Mouse (Mus musculus) neural tube, embryonic 12.5 days (tissue): Measurements from ENCODE around the gene Grin2a. TPM values are rescaled to one million over a fixed set of nuclear protein-coding genes. Genes with fewer than 3 reads are reported as not detected.

Experiments used
- ATAC-seq: fragments of 200-750 bp; cut with Nextera tagmentation; 2 replicates; pipeline ENCODE4 v1.8.0; 2017; ENCODE audit warnings: low read depth, mild to moderate bottlenecking, moderate TSS enrichment, moderate library complexity; ENCODE audit not compliant: low FRiP score
- H3K27ac ChIP-seq: fragments of 300-500 bp; sonication (generic); 2 replicates; pipeline ENCODE4 v1.5.1; 2016
- H3K27me3 ChIP-seq: fragments of 300-500 bp; sonication (generic); replicated peaks from 2 replicates; pipeline ENCODE4 v1.6.1; 2016; ENCODE audit warnings: mild to moderate bottlenecking
- H3K36me3 ChIP-seq: fragments of 300-500 bp; sonication (generic); 2 replicates; pipeline ENCODE4 v1.6.1; 2016; ENCODE audit warnings: mild to moderate bottlenecking
- H3K4me1 ChIP-seq: fragments of 300-500 bp; sonication (generic); 2 replicates; pipeline ENCODE4 v1.6.1; 2016
- H3K4me2 ChIP-seq: fragments of 300-500 bp; sonication (generic); replicated peaks from 2 replicates; pipeline ENCODE4 v1.6.1; 2016; ENCODE audit warnings: mild to moderate bottlenecking
- H3K4me3 ChIP-seq: fragments of 300-500 bp; sonication (generic); 2 replicates; pipeline ENCODE4 v1.5.1; 2016
- H3K9ac ChIP-seq: fragments of 300-500 bp; sonication (generic); 2 replicates; pipeline ENCODE4 v1.6.1; 2016; ENCODE audit warnings: mild to moderate bottlenecking
- H3K9me3 ChIP-seq: fragments of 300-500 bp; sonication (generic); 2 replicates; pipeline ENCODE4 v1.6.1; 2016; ENCODE audit warnings: mild to moderate bottlenecking
- WGBS: fragments of 180-500 bp; shearing (Covaris S2); methylation state at CpG from one replicate; pipeline ENCODE4 v1.1.7; 2016; 5-methylcytosine and 5-hydroxymethylcytosine counted together
- polyA plus RNA-seq: library from polyadenylated mRNA; unstranded; fragments of >200 nt; fragmentation: Nextera tagmentation; extraction: Ambion mirVana; gene quantifications from 2 replicates; pipeline ENCODE4 v1.2.1, GENCODE M21; 2016

The Grin2a gene
- polyA plus RNA-seq, 1 experiment from 2014 or later = 2.3 TPM

GRCm38 (mm10) chr16:9725578-9726113 is 269.7 kb downstream of the Grin2a start:
- no peak for ATAC-seq
- Histone ChIP-seq H3K36me3 (no peaks in the 10 kb centered on the region), H3K4me2 (no peak overlapping the region), H3K9ac (no peak overlapping the region), H3K27me3 (no peaks in the 10 kb centered on the region), H3K9me3 (no peaks in the 10 kb centered on the region), H3K27ac (no peak overlapping the region), H3K4me1 (no peaks in the 10 kb centered on the region), H3K4me3 (no peak overlapping the region)
- WGBS = 84% methylated on average over 7 of the region's 7 CpGs

- H3K36me3 ChIP-seq = no peaks in the 10 kb centered on the region
These were observed 284.0 kb downstream of the Grin2a start for GRCm38 (mm10) chr16:9711398-9711797.

GRCm38 (mm10) chr16:9709921-9710320 is 285.4 kb downstream of the Grin2a start:
- no peaks in the 10 kb centered on the region for H3K27me3 ChIP-seq
- H3K4me1 ChIP-seq = no peaks in the 10 kb centered on the region
- H3K36me3 ChIP-seq = no peaks in the 10 kb centered on the region
- no peaks in the 10 kb centered on the region for H3K9me3 ChIP-seq
- WGBS = 75% methylated on average over 2 of the region's 2 CpGs
- no peak overlapping the region for H3K4me2 ChIP-seq
- H3K9ac ChIP-seq = no peak overlapping the region
- H3K27ac ChIP-seq = no peak overlapping the region
- ATAC-seq = no peak
- no peak overlapping the region for H3K4me3 ChIP-seq

More at GRCm38 (mm10) chr16:9711398-9711797, 284.0 kb downstream of the Grin2a start:
- Histone ChIP-seq H3K4me2 (no peak overlapping the region), H3K9ac (no peak overlapping the region), H3K4me1 (no peaks in the 10 kb centered on the region), H3K27me3 (no peaks in the 10 kb centered on the region), H3K4me3 (no peak overlapping the region), H3K9me3 (no peaks in the 10 kb centered on the region), H3K27ac (no peak overlapping the region)
- no peak for ATAC-seq
- 92% methylated on average over 2 of the region's 2 CpGs for WGBS

GRCm38 (mm10) chr16:9697141-9697540 is 298.2 kb downstream of the Grin2a start:
- Histone ChIP-seq H3K36me3 (no peaks in the 10 kb centered on the region), H3K9ac (no peak overlapping the region), H3K4me2 (no peak overlapping the region), H3K27ac (no peak overlapping the region), H3K9me3 (no peaks in the 10 kb centered on the region), H3K27me3 (no peaks in the 10 kb centered on the region), H3K4me3 (no peak overlapping the region), H3K4me1 (no peaks in the 10 kb centered on the region)
- 70% methylated on average over 2 of the region's 2 CpGs for WGBS
- ATAC-seq = no peak

GRCm38 (mm10) chr16:9694081-9694480 is 301.3 kb downstream of the Grin2a start:
- Histone ChIP-seq H3K4me1 (no peaks in the 10 kb centered on the region), H3K4me2 (no peak overlapping the region), H3K4me3 (no peak overlapping the region), H3K36me3 (no peaks in the 10 kb centered on the region), H3K27me3 (no peaks in the 10 kb centered on the region), H3K27ac (no peak overlapping the region), H3K9me3 (no peaks in the 10 kb centered on the region), H3K9ac (no peak overlapping the region)
- WGBS = 73% methylated on average over 4 of the region's 4 CpGs
- no peak for ATAC-seq

GRCm38 (mm10) chr16:9688523-9689140 is 306.7 kb downstream of the Grin2a start:
- no peaks in the 10 kb centered on the region for H3K9me3 ChIP-seq
- no peaks in the 10 kb centered on the region for H3K27me3 ChIP-seq
- WGBS = 4% methylated on average over 1 of the region's 1 CpGs
- H3K4me3 ChIP-seq = no peak overlapping the region
- H3K4me2 ChIP-seq = no peak overlapping the region
- no peak overlapping the region for H3K9ac ChIP-seq
- H3K4me1 ChIP-seq = no peaks in the 10 kb centered on the region
- H3K27ac ChIP-seq = no peak overlapping the region
- no peaks in the 10 kb centered on the region for H3K36me3 ChIP-seq
- ATAC-seq = no peak

GRCm38 (mm10) chr16:9680572-9680971 is 314.8 kb downstream of the Grin2a start:
- Histone ChIP-seq H3K36me3 (no peaks in the 10 kb centered on the region), H3K9me3 (no peaks in the 10 kb centered on the region), H3K4me2 (no peak overlapping the region), H3K9ac (no peak overlapping the region), H3K27ac (no peak overlapping the region), H3K4me1 (0 out of 2 replicates have a peak, but pooled peaks cover 3% of the 10 kb centered on the region), H3K27me3 (no peaks in the 10 kb centered on the region), H3K4me3 (no peak overlapping the region)
- ATAC-seq = no peak
- WGBS = 88% methylated on average over 4 of the region's 4 CpGs

GRCm38 (mm10) chr16:9679994-9680393 is 315.4 kb downstream of the Grin2a start:
- WGBS = 47% methylated on average over 5 of the region's 5 CpGs
- H3K9ac ChIP-seq = no peak overlapping the region
- 0 out of 2 replicates have a peak, but pooled peaks cover 3% of the 10 kb centered on the region for H3K4me1 ChIP-seq
- no peaks in the 10 kb centered on the region for H3K9me3 ChIP-seq
- no peak overlapping the region for H3K27ac ChIP-seq
- no peaks in the 10 kb centered on the region for H3K36me3 ChIP-seq
- no peak overlapping the region for H3K4me3 ChIP-seq
- H3K4me2 ChIP-seq = no peak overlapping the region
- ATAC-seq = no peak
- H3K27me3 ChIP-seq = no peaks in the 10 kb centered on the region

- Histone ChIP-seq H3K4me2 (no peak overlapping the region), H3K9ac (no peak overlapping the region), H3K4me1 (0 out of 2 replicates have a peak, but pooled peaks cover 3% of the 10 kb centered on the region), H3K27ac (no peak overlapping the region), H3K4me3 (no peak overlapping the region), H3K36me3 (no peaks in the 10 kb centered on the region), H3K27me3 (no peaks in the 10 kb centered on the region), H3K9me3 (no peaks in the 10 kb centered on the region)
- WGBS = 62% methylated on average over 7 of the region's 7 CpGs
- no peak for ATAC-seq
These were observed 316.6 kb downstream of the Grin2a start for GRCm38 (mm10) chr16:9678750-9679149.

GRCm38 (mm10) chr16:9672390-9672789 is 323.0 kb downstream of the Grin2a start:
- H3K36me3 ChIP-seq = no peaks in the 10 kb centered on the region
- peak; percentile 70; the same call in 1 of the 2 replicates for ATAC-seq
- no peak overlapping the region for H3K4me3 ChIP-seq
- no peak overlapping the region for H3K9ac ChIP-seq
- H3K27me3 ChIP-seq = no peaks in the 10 kb centered on the region
- no peak overlapping the region for H3K27ac ChIP-seq
- no peak overlapping the region for H3K4me2 ChIP-seq
- H3K9me3 ChIP-seq = no peaks in the 10 kb centered on the region
- 48% methylated on average over 2 of the region's 2 CpGs for WGBS
- H3K4me1 ChIP-seq = no peaks in the 10 kb centered on the region

- Histone ChIP-seq H3K4me3 (no peak overlapping the region), H3K9ac (no peak overlapping the region), H3K36me3 (no peaks in the 10 kb centered on the region), H3K9me3 (no peaks in the 10 kb centered on the region), H3K27me3 (no peaks in the 10 kb centered on the region), H3K4me1 (no peaks in the 10 kb centered on the region), H3K27ac (no peak overlapping the region), H3K4me2 (no peak overlapping the region)
- ATAC-seq = no peak
- 95% methylated on average over 1 of the region's 1 CpGs for WGBS
These were observed 324.1 kb downstream of the Grin2a start for GRCm38 (mm10) chr16:9671222-9671621.

GRCm38 (mm10) chr16:9670750-9671161 is 324.6 kb downstream of the Grin2a start:
- no peaks in the 10 kb centered on the region for H3K36me3 ChIP-seq
- H3K4me2 ChIP-seq = no peak overlapping the region
- 80% methylated on average over 6 of the region's 6 CpGs for WGBS
- H3K27ac ChIP-seq = no peak overlapping the region
- H3K4me1 ChIP-seq = no peaks in the 10 kb centered on the region
- H3K9me3 ChIP-seq = no peaks in the 10 kb centered on the region
- ATAC-seq = no peak
- H3K9ac ChIP-seq = no peak overlapping the region
- H3K27me3 ChIP-seq = no peaks in the 10 kb centered on the region
- H3K4me3 ChIP-seq = no peak overlapping the region

- no peak overlapping the region for H3K4me3 ChIP-seq
- H3K27ac ChIP-seq = no peak overlapping the region
- no peaks in the 10 kb centered on the region for H3K4me1 ChIP-seq
- H3K4me2 ChIP-seq = no peak overlapping the region
- H3K9ac ChIP-seq = no peak overlapping the region
- H3K36me3 ChIP-seq = no peaks in the 10 kb centered on the region
- ATAC-seq = no peak
- no peaks in the 10 kb centered on the region for H3K27me3 ChIP-seq
- WGBS = 92% methylated on average over 4 of the region's 4 CpGs
- H3K9me3 ChIP-seq = no peaks in the 10 kb centered on the region
These were observed 329.5 kb downstream of the Grin2a start for GRCm38 (mm10) chr16:9665896-9666295.
